Mouse (Mus musculus) spleen, postnatal 36 days (tissue): ENCODE data around the gene Rtbdn.

Experiments used
- DNase-seq, 2 experiments: peaks; one replicate each; pipeline ENCODE4 v3.0.0; 2022; ENCODE audit warnings: low spot score in 2 of 2, mixed read lengths in 1 of 2

Rtbdn gene

DNA sequence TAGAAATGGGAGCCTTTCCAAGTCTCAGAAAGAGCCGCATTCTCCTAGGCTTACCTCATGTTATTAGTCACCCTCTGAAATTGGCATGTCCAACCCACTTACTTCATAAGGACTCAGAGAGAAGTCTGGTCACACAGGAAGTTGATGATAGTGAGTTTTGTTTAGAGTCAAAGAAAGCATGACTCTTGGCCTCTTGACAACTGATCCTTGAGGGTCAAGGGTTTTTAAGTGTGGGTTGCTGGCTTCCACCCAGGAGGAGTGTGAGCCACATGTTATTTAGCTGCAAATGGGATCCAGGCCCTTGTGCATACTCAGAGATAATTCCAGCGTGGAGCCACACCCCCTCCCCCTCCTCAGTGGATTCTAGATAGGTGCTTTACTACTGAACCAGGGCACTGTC lies 25.2 kb upstream of the Rtbdn start:
- DNase-seq = no peak

GRCm38 (mm10) chr8:84925557-84925956 lies 21.2 kb upstream of the Rtbdn start:
- no peak for DNase-seq

GRCm38 (mm10) chr8:84927513-84927912 lies 19.3 kb upstream of the Rtbdn start:
- no peak for DNase-seq

DNA sequence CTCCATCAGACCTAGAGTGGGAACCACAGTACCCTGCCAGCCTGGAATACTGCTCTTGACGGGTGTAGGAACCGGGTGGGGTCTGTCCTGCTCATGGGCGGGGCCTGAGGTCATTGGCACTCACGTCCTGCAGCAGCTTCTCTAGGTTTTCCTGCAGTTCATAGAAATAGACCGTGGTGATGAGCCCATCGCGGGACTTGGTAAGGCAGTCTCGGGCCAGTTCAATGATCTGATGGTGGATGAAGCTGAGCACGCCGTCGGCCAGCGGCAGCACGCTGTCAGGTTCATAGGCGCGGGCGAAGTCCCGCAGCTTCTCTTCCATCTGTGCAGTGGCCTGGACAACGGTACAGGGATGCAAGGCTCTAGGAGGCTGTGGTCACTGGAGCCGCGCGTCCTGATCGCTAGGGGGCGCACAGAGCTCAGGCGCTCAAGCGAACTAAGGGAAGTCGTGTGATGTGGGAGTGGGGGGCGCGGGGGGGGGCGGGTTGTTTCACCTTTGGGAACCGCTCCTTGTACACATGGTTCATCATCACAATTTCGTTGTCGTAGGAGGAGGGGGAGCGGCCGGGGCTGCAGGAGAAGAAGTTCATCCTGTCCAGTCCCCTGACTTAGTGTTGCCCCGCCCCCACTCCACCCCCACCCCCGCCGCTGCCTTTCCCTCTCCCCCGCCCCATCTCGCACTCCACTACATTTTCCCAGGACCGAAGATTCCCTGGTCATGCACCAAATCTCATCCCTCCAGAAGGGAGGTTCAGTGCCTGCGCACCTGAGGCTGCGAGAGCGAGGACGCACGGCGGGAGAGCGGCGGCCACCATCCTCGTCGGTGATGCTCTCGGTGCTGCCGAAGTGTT lies 18.1 kb upstream of the Rtbdn start:
- DNase-seq = peak; percentile 37 to 44

- DNase-seq = no peak
Measured at GRCm38 (mm10) chr8:84930582-84930981, 16.2 kb upstream of the Rtbdn start.

DNA sequence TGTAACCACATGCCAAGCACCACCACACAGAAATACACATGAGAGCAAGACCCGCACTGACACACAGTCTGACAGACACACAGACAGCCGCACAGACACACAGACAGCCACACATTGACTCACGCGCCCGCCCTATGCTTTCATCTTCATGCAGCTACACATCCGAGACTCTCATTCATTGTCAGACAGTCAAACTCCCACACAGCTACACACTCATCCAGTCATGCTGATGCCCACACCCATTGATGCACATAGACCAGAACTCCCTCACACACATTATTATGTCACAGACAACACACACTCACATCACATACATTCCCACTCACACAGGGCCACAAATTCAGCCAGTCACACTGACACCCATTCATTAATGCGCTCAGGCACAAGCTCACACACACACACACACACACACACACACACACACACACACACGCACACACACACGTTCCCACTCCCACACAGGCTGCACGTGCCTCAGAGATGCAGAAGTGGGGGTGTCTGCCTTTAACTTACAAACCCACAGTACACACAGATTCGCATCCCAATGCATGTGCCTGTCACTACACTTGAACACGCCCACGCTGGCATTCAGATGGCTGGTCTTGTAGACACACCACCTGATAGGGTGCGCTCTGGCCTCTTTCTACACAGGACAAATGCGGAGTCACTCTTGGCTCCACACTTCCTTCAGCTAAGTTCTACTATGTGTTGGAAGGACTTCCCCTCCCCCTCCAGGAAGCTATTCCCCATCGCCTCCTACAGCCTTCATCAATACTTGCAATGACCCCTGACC lies 12.8 kb upstream of the Rtbdn start:
- no peak for DNase-seq

GRCm38 (mm10) chr8:84934860-84935259 lies 11.9 kb upstream of the Rtbdn start:
- DNase-seq = no peak

- no peak for DNase-seq
Measured at GRCm38 (mm10) chr8:84935489-84935888, 11.3 kb upstream of the Rtbdn start.

GRCm38 (mm10) chr8:84936041-84936961 lies 10.5 kb upstream of the Rtbdn start:
- no peak for DNase-seq

DNA sequence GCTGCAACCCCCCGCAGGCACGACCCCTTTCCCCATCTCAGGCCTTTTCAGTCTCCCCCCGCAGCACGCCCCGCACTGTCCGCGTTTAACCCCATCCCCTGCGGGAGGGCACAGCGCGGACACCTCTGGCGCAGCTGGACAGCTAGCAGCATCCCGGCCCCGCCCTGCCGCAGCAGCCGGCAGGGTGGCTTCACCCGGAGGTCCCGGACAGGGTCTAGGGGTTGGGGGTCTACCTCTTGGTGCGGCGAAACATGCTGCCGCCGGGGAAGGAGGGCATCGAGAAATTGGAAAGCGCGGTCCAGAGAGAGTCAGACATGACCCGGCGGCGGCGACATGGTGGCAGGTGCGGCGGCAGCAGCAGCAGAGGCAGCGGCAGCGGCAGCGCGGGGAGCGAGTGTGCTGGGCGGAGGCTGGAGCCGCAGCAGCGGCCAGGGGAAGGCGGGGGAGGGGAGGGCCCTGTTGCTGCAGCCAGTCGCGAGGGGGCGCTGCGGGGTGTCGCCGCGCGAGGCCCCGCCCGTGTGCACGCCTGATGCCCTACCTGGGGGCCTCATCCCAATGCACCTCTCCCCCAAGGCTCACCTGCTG lies 9.7 kb upstream of the Rtbdn start, which contains the start of gene Mast1:
Gene Mast1 (minus strand): TSS at position 398 of the 585 bp plus-strand sequence.
- peak; percentile 22 to 38 for DNase-seq

- DNase-seq = no peak
Measured at GRCm38 (mm10) chr8:84937620-84938485, 8.9 kb upstream of the Rtbdn start.

DNA sequence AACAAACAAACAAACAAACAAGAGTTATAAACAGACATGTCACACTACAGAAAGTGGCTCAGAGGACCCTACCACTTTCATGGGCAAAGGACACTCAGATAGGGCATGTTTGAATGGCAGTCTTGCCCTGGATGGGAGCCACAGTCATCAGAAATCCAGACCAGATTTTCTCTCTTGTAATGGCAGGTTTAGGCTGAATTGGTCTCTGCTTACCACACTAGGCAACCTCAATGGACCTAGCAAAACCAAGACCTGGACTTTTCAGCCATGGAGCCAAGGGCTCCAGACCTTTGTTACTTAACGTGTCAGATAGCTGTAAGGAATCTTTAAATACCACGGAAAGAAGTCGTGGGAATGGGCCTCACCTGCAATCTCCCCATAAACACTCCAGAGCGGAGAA lies 3.1 kb upstream of the Rtbdn start:
- DNase-seq = no peak

DNA sequence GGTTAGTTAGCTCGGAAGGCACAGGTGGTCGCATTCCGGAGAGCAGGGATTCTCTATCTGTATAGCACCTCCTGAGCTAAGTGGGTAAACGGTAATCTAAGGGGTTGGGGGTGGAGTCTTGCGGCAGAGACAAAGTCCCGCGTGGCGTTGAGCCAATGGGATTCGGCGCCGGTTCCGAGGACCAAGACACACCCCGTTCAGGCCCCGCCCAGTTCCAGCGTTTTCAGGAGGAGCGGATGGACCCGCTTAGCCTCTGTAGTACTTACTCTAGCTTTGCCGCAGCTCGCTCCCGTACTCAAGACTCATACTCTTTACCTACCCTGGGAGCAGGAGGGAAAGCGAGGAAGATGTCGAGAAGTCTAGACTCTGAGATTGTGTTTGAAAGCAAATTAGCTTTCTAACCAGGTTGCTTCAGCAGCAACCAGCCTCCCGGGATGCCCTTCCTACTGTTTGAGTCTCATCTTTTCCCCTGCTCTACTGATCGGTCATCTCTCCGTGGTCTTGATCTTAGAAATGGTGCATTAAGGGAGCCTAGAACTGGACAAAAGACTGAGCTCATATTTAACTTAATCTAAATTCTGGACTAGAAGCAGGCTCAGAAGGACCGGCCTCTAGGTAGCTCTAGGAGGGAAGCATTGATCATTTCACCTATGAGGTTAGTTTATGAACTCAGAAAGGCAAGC lies 2.2 kb upstream of the Rtbdn start:
- no peak for DNase-seq

GRCm38 (mm10) chr8:84945235-84945632 lies 1.6 kb upstream of the Rtbdn start:
- no peak for DNase-seq

DNA sequence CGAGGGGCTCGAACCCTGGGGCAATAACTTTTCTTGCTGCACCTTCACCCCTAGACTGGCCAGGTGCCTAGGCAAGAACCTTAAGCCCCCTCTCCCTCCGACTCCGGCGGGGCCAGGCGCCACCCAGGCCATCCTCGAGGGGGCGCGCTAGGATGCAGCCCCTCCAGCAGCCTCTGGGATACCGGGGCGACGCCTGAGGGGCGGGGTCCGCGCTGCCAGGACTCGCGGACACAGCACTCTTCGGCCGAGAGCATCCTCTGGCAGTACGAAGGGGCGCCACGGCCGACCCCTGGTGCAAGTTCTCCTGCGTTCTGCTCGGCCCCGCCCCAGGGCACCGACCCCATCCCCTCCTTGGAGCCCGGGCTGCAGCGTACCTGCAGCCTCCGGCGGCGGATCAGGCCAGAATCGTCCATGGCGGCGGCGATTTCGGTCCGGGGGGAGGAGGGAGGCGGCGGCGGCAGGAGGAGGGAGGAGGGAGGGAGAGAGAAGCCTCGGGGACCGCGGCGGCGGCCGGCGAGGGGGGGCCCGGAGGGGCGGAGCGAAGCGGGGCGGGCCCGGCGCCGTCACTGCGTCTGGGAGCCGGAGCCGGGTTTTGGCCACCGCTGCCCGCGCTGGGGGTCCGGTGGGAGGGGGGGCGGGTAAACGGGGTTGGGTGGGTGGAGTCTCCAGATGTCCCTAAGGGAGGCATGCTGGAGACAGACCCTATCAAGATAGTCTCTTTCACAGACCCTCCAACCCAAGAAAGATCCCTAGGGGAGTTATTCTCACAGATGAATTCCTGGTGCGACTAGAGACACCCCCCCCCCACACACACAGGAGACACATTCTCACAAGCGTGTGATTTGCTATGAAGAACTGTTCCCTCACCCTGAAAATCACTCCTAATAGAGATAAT lies 911 bp upstream of the Rtbdn start:
- DNase-seq = no peak

DNA sequence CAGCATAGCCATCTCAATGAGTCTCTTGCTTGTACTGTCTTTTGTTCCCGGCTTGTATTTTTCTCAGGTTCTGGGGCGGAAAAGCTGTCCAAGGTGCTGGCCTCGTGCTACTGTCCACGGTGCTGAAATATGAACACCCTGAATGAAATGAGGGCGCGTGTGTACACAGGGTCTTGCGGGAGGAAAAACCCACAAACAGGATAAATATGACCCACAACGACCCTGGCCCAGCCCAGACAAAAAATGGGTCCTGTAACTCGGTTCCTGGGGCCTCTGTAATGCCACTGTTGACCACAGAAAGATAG lies 402 bp downstream of the Rtbdn start:
- no peak for DNase-seq

GRCm38 (mm10) chr8:84949753-84950152 lies 3.0 kb downstream of the Rtbdn start:
- no peak for DNase-seq

GRCm38 (mm10) chr8:84952612-84953255 lies 5.9 kb downstream of the Rtbdn start:
- DNase-seq = peak in 1 of 2 experiments; percentile 39
